Mouse (Mus musculus): ENCODE measurements around the gene Ilf2. TPM values are rescaled to one million over a fixed set of nuclear protein-coding genes. Genes with fewer than 3 reads are reported as not detected.

Ilf2 gene
- polyA plus RNA-seq, 1 experiment from 2014 or later = 219 TPM

- ATAC-seq (ENCODE audit: borderline replicate concordance, extremely low read depth, low FRiP score, low TSS enrichment) = peak; percentile 87
- Histone ChIP-seq H3K9me3 (no peaks in the 10 kb centered on the region), H3K4me2 (peak within 1 kb of the TSS; percentile 47), H3K4me1 (0 out of 2 replicates have a peak, but pooled peaks cover 9% of the 10 kb centered on the region), H3K27ac (peak within 1 kb of the TSS; percentile 61; the same call in 1 of the 2 replicates), H3K4me3 (peak within 1 kb of the TSS; percentile 20), H3K27me3 (no peaks in the 10 kb centered on the region), H3K9ac (peak within 1 kb of the TSS; percentile 16; the same call in 1 of the 2 replicates), H3K36me3 (no peaks in the 10 kb centered on the region)
- WGBS = 30% methylated on average over 10 of the region's 10 CpGs
Measured at GRCm38 (mm10) chr3:90537141-90537904, 61.4 kb downstream of the Ilf2 start, which contains the start of gene S100a16. TSS of gene S100a16 (plus strand) at chr3:90537254.

- Histone ChIP-seq H3K36me3 (no peaks in the 10 kb centered on the region), H3K4me1 (0 out of 2 replicates have a peak, but pooled peaks cover 9% of the 10 kb centered on the region), H3K9ac (0 out of 2 replicates have a peak overlapping the region, but pooled peaks have one; percentile 16), H3K9me3 (no peaks in the 10 kb centered on the region), H3K4me3 (peak overlapping the region; percentile 20), H3K4me2 (peak overlapping the region; percentile 47), H3K27me3 (no peaks in the 10 kb centered on the region), H3K27ac (peak overlapping the region; percentile 61; the same call in 1 of the 2 replicates)
- 60% methylated on average over 5 of the region's 5 CpGs for WGBS
- no peak for ATAC-seq (ENCODE audit: borderline replicate concordance, extremely low read depth, low FRiP score, low TSS enrichment)
Measured at GRCm38 (mm10) chr3:90537905-90538296, 62.0 kb downstream of the Ilf2 start.

Other genes starting within 250 kb of the Ilf2 start
- 90.2 and 100 TPM in 2 replicates for gene Jtb, start 244.5 kb upstream of the Ilf2 start, polyA plus RNA-seq (2015; fragmentation: Nextera tagmentation; extraction: Ambion mirVana)
- gene Creb3l4, start 232.6 kb upstream of the Ilf2 start, polyA plus RNA-seq (2015; fragmentation: Nextera tagmentation; extraction: Ambion mirVana) = 6.0 and 6.3 TPM in 2 replicates
- 94.7 and 102 TPM in 2 replicates for gene Slc39a1, start 228.0 kb upstream of the Ilf2 start, polyA plus RNA-seq (2015; fragmentation: Nextera tagmentation; extraction: Ambion mirVana)
- gene Crtc2, start 222.0 kb upstream of the Ilf2 start, polyA plus RNA-seq (2015; fragmentation: Nextera tagmentation; extraction: Ambion mirVana) = 19.9 and 21.1 TPM in 2 replicates
- 3.4 and 4.8 TPM in 2 replicates for gene Dennd4b, start 210.9 kb upstream of the Ilf2 start, polyA plus RNA-seq (2015; fragmentation: Nextera tagmentation; extraction: Ambion mirVana)
- 10.6 and 11.7 TPM in 2 replicates for gene Gatad2b, start 182.9 kb upstream of the Ilf2 start, polyA plus RNA-seq (2015; fragmentation: Nextera tagmentation; extraction: Ambion mirVana)
- 25.7 and 25.8 TPM in 2 replicates for gene Slc27a3, start 86.2 kb upstream of the Ilf2 start, polyA plus RNA-seq (2015; fragmentation: Nextera tagmentation; extraction: Ambion mirVana)
- 30.8 and 33.3 TPM in 2 replicates for gene Ints3, start 42.5 kb upstream of the Ilf2 start, polyA plus RNA-seq (2015; fragmentation: Nextera tagmentation; extraction: Ambion mirVana)
- gene Npr1, start 10.3 kb upstream of the Ilf2 start, polyA plus RNA-seq (2015; fragmentation: Nextera tagmentation; extraction: Ambion mirVana) = 17.3 and 21.0 TPM in 2 replicates
- gene Snapin, start 14.9 kb downstream of the Ilf2 start, polyA plus RNA-seq (2015; fragmentation: Nextera tagmentation; extraction: Ambion mirVana) = 77.3 and 85.6 TPM in 2 replicates
- gene Chtop, start 33.4 kb downstream of the Ilf2 start, polyA plus RNA-seq (2015; fragmentation: Nextera tagmentation; extraction: Ambion mirVana) = 154 TPM in 2 replicates
- gene S100a1, start 38.3 kb downstream of the Ilf2 start, polyA plus RNA-seq (2015; fragmentation: Nextera tagmentation; extraction: Ambion mirVana) = 42.8 and 45.3 TPM in 2 replicates
- 43.9 and 44.6 TPM in 2 replicates for gene S100a13, start 38.3 kb downstream of the Ilf2 start, polyA plus RNA-seq (2015; fragmentation: Nextera tagmentation; extraction: Ambion mirVana)
- gene S100a14, start 50.7 kb downstream of the Ilf2 start, polyA plus RNA-seq (2015; fragmentation: Nextera tagmentation; extraction: Ambion mirVana) = 7.9 and 12.6 TPM in 2 replicates
- gene S100a16, start 61.1 kb downstream of the Ilf2 start, polyA plus RNA-seq (2015; fragmentation: Nextera tagmentation; extraction: Ambion mirVana) = 217 and 233 TPM in 2 replicates
- gene S100a3, start 84.5 kb downstream of the Ilf2 start, polyA plus RNA-seq (2015; fragmentation: Nextera tagmentation; extraction: Ambion mirVana) = 0.20 and 0.65 TPM in 2 replicates
- gene S100a2, start 114.1 kb downstream of the Ilf2 start, polyA plus RNA-seq (2015; fragmentation: Nextera tagmentation; extraction: Ambion mirVana) = not detected in 2 replicates
- not detected in 2 replicates for gene Gm42674, start 125.8 kb downstream of the Ilf2 start, polyA plus RNA-seq (2015; fragmentation: Nextera tagmentation; extraction: Ambion mirVana)
- 6.0 and 8.9 TPM in 2 replicates for gene S100a4, start 127.6 kb downstream of the Ilf2 start, polyA plus RNA-seq (2015; fragmentation: Nextera tagmentation; extraction: Ambion mirVana)
- gene S100a5, start 132.4 kb downstream of the Ilf2 start, polyA plus RNA-seq (2015; fragmentation: Nextera tagmentation; extraction: Ambion mirVana) = not detected in 2 replicates
- 148 and 158 TPM in 2 replicates for gene S100a6, start 136.8 kb downstream of the Ilf2 start, polyA plus RNA-seq (2015; fragmentation: Nextera tagmentation; extraction: Ambion mirVana)
- 0.11 and 0.16 TPM in 2 replicates for gene S100a7a, start 177.9 kb downstream of the Ilf2 start, polyA plus RNA-seq (2015; fragmentation: Nextera tagmentation; extraction: Ambion mirVana)
- gene S100a8, start 192.9 kb downstream of the Ilf2 start, polyA plus RNA-seq (2015; fragmentation: Nextera tagmentation; extraction: Ambion mirVana) = 20.9 and 28.2 TPM in 2 replicates
- gene S100a9, start 219.6 kb downstream of the Ilf2 start, polyA plus RNA-seq (2015; fragmentation: Nextera tagmentation; extraction: Ambion mirVana) = 10.8 and 13.2 TPM in 2 replicates